Mouse (Mus musculus): ENCODE measurements around the gene Grhpr. TPM values are rescaled to one million over a fixed set of nuclear protein-coding genes. Genes with fewer than 3 reads are reported as not detected.

Grhpr gene
- total and polyA plus RNA-seq, 3 experiments = 27.3 to 76.4 TPM; not detected in 1

DNA sequence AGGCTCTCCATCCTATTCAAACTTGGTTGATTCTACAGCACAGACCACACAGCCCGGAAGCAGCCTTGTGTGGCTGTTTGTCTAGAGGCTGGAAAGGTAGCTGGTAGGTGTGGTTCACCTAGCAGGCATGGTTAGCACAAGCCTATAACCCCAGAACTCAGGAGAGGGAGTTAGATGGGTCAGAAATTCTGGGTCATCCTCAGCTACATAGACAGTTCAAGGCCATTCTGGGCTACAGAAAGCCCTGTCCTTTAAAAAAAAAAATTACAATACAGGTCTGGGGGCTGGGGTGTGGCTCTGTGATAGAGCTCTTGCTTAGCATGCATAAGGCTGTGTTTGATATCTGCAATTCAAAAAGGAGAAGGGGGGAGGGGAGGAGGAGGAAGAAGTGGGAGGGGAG, 32.9 kb upstream of the Grhpr start:
- Histone ChIP-seq H3K9me3 (replicated peaks; ENCODE audit: insufficient read depth, low read length) (no peaks in the 10 kb centered on the region), H3K9ac (ENCODE audit: control insufficient read depth, low read depth, low read length, poor library complexity, severe bottlenecking) (no peak overlapping the region), H3K36me3 (ENCODE audit: control insufficient read depth in 1 of 2, insufficient read depth in 2 of 2, low read length in 2 of 2) (no peaks in the 10 kb centered on the region), H3K4me1 (ENCODE audit: control insufficient read depth in 1 of 2, insufficient read depth in 2 of 2, low read length in 2 of 2) (no peaks in the 10 kb centered on the region), H3K4me3 (ENCODE audit: control insufficient read depth in 1 of 2, insufficient read depth in 1 of 2, low read depth in 2 of 2, low read length in 2 of 2) (no peak overlapping the region), H3K27ac (ENCODE audit: control insufficient read depth, low read depth, low read length) (no peak overlapping the region), H3K27me3 (ENCODE audit: control insufficient read depth in 1 of 2, insufficient read depth in 2 of 2, low read length in 2 of 2) (0 out of 4 replicates have a peak, but pooled peaks cover 0 to 2% of the 10 kb centered on the region in 2 experiments), H3K79me2 (ENCODE audit: control insufficient read depth, insufficient read depth, low read length, poor library complexity) (no peaks in the 10 kb centered on the region)
- no peak for DNase-seq (ENCODE audit: low read depth, low spot score)
- TF ChIP-seq MYB (IDR thresholded peaks at IDR 0.05; ENCODE audit: low read depth, low read length) = no peak
- no peak for TF ChIP-seq MEF2A (IDR thresholded peaks at IDR 0.05; ENCODE audit: extremely low read depth, insufficient replicate concordance, low read depth, low read length, poor library complexity, severe bottlenecking)
- TF ChIP-seq ELF1 (IDR thresholded peaks at IDR 0.05; ENCODE audit: low read depth, low read length) = no peak

DNA sequence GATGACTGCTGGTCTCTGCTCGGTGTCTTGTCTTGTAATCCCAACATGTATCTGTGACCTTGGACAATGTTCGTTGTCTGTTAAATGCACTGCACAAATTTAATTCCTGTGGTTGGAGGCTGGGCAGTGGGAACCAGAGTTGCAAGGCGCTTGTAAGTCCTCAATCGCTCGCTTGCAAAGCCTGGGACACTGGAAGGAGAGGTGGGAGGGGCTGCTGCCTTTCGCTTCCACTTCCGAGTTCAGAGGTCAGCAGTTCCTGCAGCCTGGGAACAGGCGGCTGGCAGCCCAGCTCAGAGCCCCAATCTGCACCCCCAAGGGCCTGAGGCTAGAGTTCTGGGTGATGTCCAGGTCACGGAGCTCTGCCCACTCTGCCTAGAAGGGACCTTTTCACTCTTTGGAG, 28.2 kb upstream of the Grhpr start:
- H3K27me3 ChIP-seq (ENCODE audit: control insufficient read depth in 1 of 2, insufficient read depth in 2 of 2, low read length in 2 of 2) = 0 out of 4 replicates have a peak, but pooled peaks cover 0 to 2% of the 10 kb centered on the region in 2 experiments
- TF ChIP-seq MXI1 (IDR thresholded peaks at IDR 0.05; ENCODE audit: low read depth, low read length) (no peak), MAX (IDR thresholded peaks at IDR 0.05; ENCODE audit: low read length) (no peak)
- H3K4me3 ChIP-seq (ENCODE audit: control insufficient read depth in 1 of 2, insufficient read depth in 1 of 2, low read depth in 2 of 2, low read length in 2 of 2) = no peak overlapping the region
- H3K36me3 ChIP-seq (ENCODE audit: control insufficient read depth in 1 of 2, insufficient read depth in 2 of 2, low read length in 2 of 2) = no peaks in the 10 kb centered on the region
- no peak for DNase-seq (ENCODE audit: low read depth, low spot score)
- no peaks in the 10 kb centered on the region for H3K79me2 ChIP-seq (ENCODE audit: control insufficient read depth, insufficient read depth, low read length, poor library complexity)
- H3K27ac ChIP-seq (ENCODE audit: control insufficient read depth, low read depth, low read length) = no peak overlapping the region
- H3K9me3 ChIP-seq (replicated peaks; ENCODE audit: insufficient read depth, low read length) = no peaks in the 10 kb centered on the region
- H3K4me1 ChIP-seq (ENCODE audit: control insufficient read depth in 1 of 2, insufficient read depth in 2 of 2, low read length in 2 of 2) = no peaks in the 10 kb centered on the region
- no peak overlapping the region for H3K9ac ChIP-seq (ENCODE audit: control insufficient read depth, low read depth, low read length, poor library complexity, severe bottlenecking)

DNA sequence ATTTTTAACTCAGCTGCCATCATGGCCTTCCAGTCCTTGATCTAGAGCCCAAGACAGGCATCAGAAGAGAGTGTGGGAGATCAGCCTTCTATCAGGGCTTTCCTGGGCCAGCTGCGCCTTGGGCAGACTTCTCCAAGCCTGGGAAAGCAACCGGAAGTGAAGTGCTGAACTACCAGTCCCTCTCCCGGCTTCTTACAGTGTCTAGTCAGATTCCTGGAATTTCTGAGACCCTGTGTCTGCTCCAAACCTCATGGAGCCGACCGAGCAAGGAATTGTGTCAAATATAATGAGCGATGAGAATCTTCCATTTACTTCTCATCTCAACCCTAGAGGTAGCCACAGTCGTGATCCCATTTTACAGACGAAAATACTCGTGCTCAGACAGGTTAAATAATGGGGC, 22.4 kb upstream of the Grhpr start:
- H3K9me3 ChIP-seq (replicated peaks; ENCODE audit: insufficient read depth, low read length) = no peaks in the 10 kb centered on the region
- H3K27ac ChIP-seq (ENCODE audit: control insufficient read depth, low read depth, low read length) = no peak overlapping the region
- peaks cover 0 to 1% of the 10 kb centered on the region in 2 experiments; a peak in 2 of 4 replicates for H3K27me3 ChIP-seq (ENCODE audit: control insufficient read depth in 1 of 2, insufficient read depth in 2 of 2, low read length in 2 of 2)
- H3K4me1 ChIP-seq (ENCODE audit: control insufficient read depth in 1 of 2, insufficient read depth in 2 of 2, low read length in 2 of 2) = no peaks in the 10 kb centered on the region; a peak in 1 of 4 replicates
- no peak overlapping the region for H3K9ac ChIP-seq (ENCODE audit: control insufficient read depth, low read depth, low read length, poor library complexity, severe bottlenecking)
- TF ChIP-seq RAD21 (IDR thresholded peaks at IDR 0.05; ENCODE audit: low read depth, low read length) (no peak), MAX (IDR thresholded peaks at IDR 0.05; ENCODE audit: low read length) (no peak), ZMIZ1 (IDR thresholded peaks at IDR 0.05; ENCODE audit: low read depth, low read length) (no peak)
- no peaks in the 10 kb centered on the region; a peak in 1 of 4 replicates for H3K36me3 ChIP-seq (ENCODE audit: control insufficient read depth in 1 of 2, insufficient read depth in 2 of 2, low read length in 2 of 2)
- no peaks in the 10 kb centered on the region for H3K79me2 ChIP-seq (ENCODE audit: control insufficient read depth, insufficient read depth, low read length, poor library complexity)
- H3K4me3 ChIP-seq (ENCODE audit: control insufficient read depth in 1 of 2, insufficient read depth in 1 of 2, low read depth in 2 of 2, low read length in 2 of 2) = no peak overlapping the region
- no peak for DNase-seq (ENCODE audit: low read depth, low spot score)

DNA sequence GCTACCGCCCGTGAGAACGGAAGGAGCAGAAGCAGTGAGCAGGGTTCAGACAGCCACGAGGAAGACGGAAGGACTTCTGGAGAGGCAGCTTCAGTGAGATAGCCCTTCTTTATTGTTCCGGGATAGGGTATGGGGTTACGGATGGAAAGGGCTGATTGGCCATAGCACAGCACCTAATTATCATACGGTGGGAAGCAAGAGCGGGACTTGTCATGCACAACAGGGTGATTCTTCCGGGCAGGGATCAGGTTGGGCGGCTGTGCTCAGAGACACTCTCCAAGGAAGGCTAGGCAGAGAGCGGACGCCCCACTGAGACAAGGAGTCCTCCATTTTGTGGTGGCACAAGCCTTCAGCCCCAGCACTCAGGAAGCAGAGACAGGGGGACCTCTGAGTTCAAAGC, 22.0 kb upstream of the Grhpr start:
- no peak for TF ChIP-seq RAD21 (IDR thresholded peaks at IDR 0.05; ENCODE audit: low read depth, low read length)
- TF ChIP-seq ETS1 (IDR thresholded peaks at IDR 0.05; ENCODE audit: low read depth, low read length) = no peak
- no peak for TF ChIP-seq USF1 (IDR thresholded peaks at IDR 0.05; ENCODE audit: low read depth, low read length)
- no peak for TF ChIP-seq TAL1 (IDR thresholded peaks at IDR 0.05; ENCODE audit: low read length)
- TF ChIP-seq UBTF (IDR thresholded peaks at IDR 0.05; ENCODE audit: borderline replicate concordance, insufficient read depth, low read depth, low read length) = no peak
- no peak for TF ChIP-seq NELFE (IDR thresholded peaks at IDR 0.05; ENCODE audit: low read depth, low read length)
- TF ChIP-seq ZNF384 (IDR thresholded peaks at IDR 0.05; ENCODE audit: low read depth, low read length) = no peak
- TF ChIP-seq JUND (IDR thresholded peaks at IDR 0.05; ENCODE audit: low read depth, low read length) = no peak
- no peak for TF ChIP-seq POLR2AphosphoS2 (IDR thresholded peaks at IDR 0.05; ENCODE audit: low read length)
- TF ChIP-seq HCFC1 (IDR thresholded peaks at IDR 0.05; ENCODE audit: low read depth, low read length) = no peak
- TF ChIP-seq ZKSCAN1 (IDR thresholded peaks at IDR 0.05; ENCODE audit: low read depth, low read length) = no peak
- no peak for TF ChIP-seq SIN3A (IDR thresholded peaks at IDR 0.05; ENCODE audit: low read length)
- TF ChIP-seq RCOR1 (IDR thresholded peaks at IDR 0.05; ENCODE audit: low read depth, low read length) = no peak
- no peak for TF ChIP-seq EP300 (IDR thresholded peaks at IDR 0.05; ENCODE audit: low read depth in 1 of 2, low read length in 2 of 2)
- H3K79me2 ChIP-seq (ENCODE audit: control insufficient read depth, insufficient read depth, low read length, poor library complexity) = no peaks in the 10 kb centered on the region
- H3K27me3 ChIP-seq (ENCODE audit: control insufficient read depth in 1 of 2, insufficient read depth in 2 of 2, low read length in 2 of 2) = peaks cover 0 to 1% of the 10 kb centered on the region in 2 experiments; a peak in 2 of 4 replicates
- H3K27ac ChIP-seq (ENCODE audit: control insufficient read depth, low read depth, low read length) = no peak overlapping the region
- no peak for DNase-seq (ENCODE audit: low read depth, low spot score)
- H3K4me3 ChIP-seq (ENCODE audit: control insufficient read depth in 1 of 2, insufficient read depth in 1 of 2, low read depth in 2 of 2, low read length in 2 of 2) = no peak overlapping the region
- H3K4me1 ChIP-seq (ENCODE audit: control insufficient read depth in 1 of 2, insufficient read depth in 2 of 2, low read length in 2 of 2) = no peaks in the 10 kb centered on the region; a peak in 1 of 4 replicates
- H3K36me3 ChIP-seq (ENCODE audit: control insufficient read depth in 1 of 2, insufficient read depth in 2 of 2, low read length in 2 of 2) = no peaks in the 10 kb centered on the region; a peak in 1 of 4 replicates
- no peaks in the 10 kb centered on the region for H3K9me3 ChIP-seq (replicated peaks; ENCODE audit: insufficient read depth, low read length)
- no peak overlapping the region for H3K9ac ChIP-seq (ENCODE audit: control insufficient read depth, low read depth, low read length, poor library complexity, severe bottlenecking)

Measured in MEL (cell line).